Mouse (Mus musculus) midbrain, postnatal 0 days (tissue): ENCODE data around the gene Szrd1. TPM values are rescaled to one million over a fixed set of nuclear protein-coding genes. Genes with fewer than 3 reads are reported as not detected.

Experiments
- ATAC-seq: fragments of 200-750 bp; cut with Nextera tagmentation; 2 replicates; pipeline ENCODE4 v1.8.0; 2017; ENCODE audit warnings: moderate number of reproducible peaks, mild to moderate bottlenecking, moderate TSS enrichment, moderate library complexity; ENCODE audit not compliant: low FRiP score
- DNase-seq: peaks from one replicate; pipeline ENCODE4 v3.0.0-alpha.2; 2015; ENCODE audit warnings: low spot score
- H3K27ac ChIP-seq: fragments of 300-500 bp; sonication (generic); 2 replicates; pipeline ENCODE4 v1.5.1; 2014; ENCODE audit warnings: low read depth, mild to moderate bottlenecking, low read length, mixed read lengths
- H3K27me3 ChIP-seq: fragments of 300-500 bp; sonication (generic); 2 replicates; pipeline ENCODE4 v1.6.1; 2014; ENCODE audit warnings: low read length, control low read depth, mixed read lengths; ENCODE audit not compliant: insufficient read depth
- H3K36me3 ChIP-seq: fragments of 300-500 bp; sonication (generic); 2 replicates; pipeline ENCODE4 v1.6.1; 2014; ENCODE audit warnings: low read length, control low read depth, mixed read lengths; ENCODE audit not compliant: insufficient read depth
- H3K4me1 ChIP-seq: fragments of 300-500 bp; sonication (generic); 2 replicates; pipeline ENCODE4 v1.6.1; 2014; ENCODE audit warnings: mild to moderate bottlenecking, control low read depth, antibody characterized with exemption, low read length, mixed read lengths; ENCODE audit not compliant: insufficient read depth
- H3K4me2 ChIP-seq: fragments of 300-500 bp; sonication (generic); 2 replicates; pipeline ENCODE4 v1.6.1; 2014; ENCODE audit warnings: low read depth, mild to moderate bottlenecking, low read length, mixed read lengths; ENCODE audit not compliant: poor library complexity, severe bottlenecking
- H3K4me3 ChIP-seq: fragments of 300-500 bp; sonication (generic); 2 replicates; pipeline ENCODE4 v1.5.1; 2014; ENCODE audit warnings: low read depth, mild to moderate bottlenecking, low read length, moderate library complexity
- H3K9ac ChIP-seq: fragments of 300-500 bp; sonication (generic); replicated peaks from 2 replicates; pipeline ENCODE4 v1.6.1; 2014; ENCODE audit warnings: mild to moderate bottlenecking, low read length, moderate library complexity, mixed read lengths; ENCODE audit not compliant: poor library complexity, severe bottlenecking
- H3K9me3 ChIP-seq: fragments of 300-500 bp; sonication (generic); 2 replicates; pipeline ENCODE4 v1.6.1; 2016; ENCODE audit warnings: low read length, control low read depth
- CTCF ChIP-seq: IDR thresholded peaks from 2 replicates; pipeline ENCODE4 v1.5.1; 2016; ENCODE audit warnings: antibody characterized with exemption, mild to moderate bottlenecking
- WGBS: fragments of 180-500 bp; shearing (Covaris S2); extraction: QIAGEN DNeasy Blood & Tissue Kit; methylation state at CpG from one replicate; pipeline ENCODE4 v1.1.7; 2014; 5-methylcytosine and 5-hydroxymethylcytosine counted together
- polyA plus RNA-seq: library from polyadenylated mRNA; unstranded; fragments of >200 nt; fragmentation: Nextera tagmentation; extraction: Ambion mirVana; gene quantifications from 2 replicates; pipeline ENCODE4 v1.2.1, GENCODE M21; 2015
- total RNA-seq: library from RNA; depleted of rRNA; stranded (reverse); fragments of >200 nt; gene quantifications from 2 replicates; pipeline ENCODE4 v1.2.3, GENCODE M21; 2014; rRNA removed

Gene Szrd1
- total RNA-seq, result 58.7 and 64.3 TPM in 2 replicates
- polyA plus RNA-seq, result 13.5 and 16.2 TPM in 2 replicates

DNA sequence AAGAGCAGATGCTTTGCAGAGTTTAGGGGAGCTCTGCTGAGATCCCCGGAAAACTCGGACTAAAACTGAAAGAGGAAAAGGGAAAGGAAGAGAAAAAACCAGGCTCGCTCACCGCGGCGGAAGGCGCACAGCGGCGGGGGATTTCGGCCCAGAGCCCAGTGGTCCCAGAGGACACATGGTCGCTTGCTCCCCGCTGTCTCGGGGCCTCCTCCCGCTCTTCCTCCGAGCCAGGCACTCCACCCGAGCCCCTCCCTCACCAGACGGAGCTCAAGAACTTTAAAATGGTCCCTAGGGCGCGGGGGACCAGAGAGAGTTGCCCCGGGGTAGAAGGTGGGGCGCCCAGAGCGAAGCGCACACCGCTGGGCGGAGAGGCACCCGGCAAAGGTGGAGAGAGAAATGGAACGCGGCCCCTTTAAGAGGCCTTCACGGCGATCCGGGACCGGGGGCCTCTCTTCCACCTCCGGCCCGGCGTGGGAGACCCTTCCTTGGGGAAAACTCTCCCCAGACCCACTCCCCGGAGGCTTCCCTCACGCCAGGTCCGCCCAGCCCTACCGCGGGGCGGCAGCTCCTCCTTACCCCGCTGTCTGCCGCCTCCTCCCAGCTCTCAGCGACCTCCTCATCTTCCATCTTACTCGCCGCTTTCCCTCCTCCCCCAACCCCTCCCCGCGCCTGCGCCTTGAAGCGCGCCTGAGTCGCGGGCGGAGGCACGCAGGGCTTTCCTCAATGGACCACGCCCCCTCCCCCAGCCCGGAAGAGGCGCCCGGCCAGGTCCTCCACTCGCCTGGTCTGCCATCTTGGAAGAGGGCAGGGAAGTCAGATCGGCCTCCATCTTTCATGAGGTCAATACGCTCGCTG lies at the start of gene Szrd1:
TSS of gene Szrd1 (minus strand) at position 660 of the 855 bp plus-strand sequence.
- H3K36me3 ChIP-seq, result no peaks in the 10 kb centered on the region
- H3K27ac ChIP-seq, result peak within 1 kb of the TSS; percentile 86
- peak within 1 kb of the TSS; percentile 86 for H3K4me3 ChIP-seq
- peak; percentile 96 for ATAC-seq
- H3K4me2 ChIP-seq, result peak within 1 kb of the TSS; percentile 82
- H3K27me3 ChIP-seq, result no peaks in the 10 kb centered on the region
- H3K9me3 ChIP-seq, result no peaks in the 10 kb centered on the region
- peak; percentile 1; the same call in 1 of the 2 replicates for TF ChIP-seq CTCF
- peak within 1 kb of the TSS; percentile 79 for H3K9ac ChIP-seq
- WGBS, result under 1% methylated on average over 56 of the region's 63 CpGs
- DNase-seq, result peak; percentile 99
- peaks cover 10% of the 10 kb centered on the region; the same call in 1 of the 2 replicates for H3K4me1 ChIP-seq

DNA sequence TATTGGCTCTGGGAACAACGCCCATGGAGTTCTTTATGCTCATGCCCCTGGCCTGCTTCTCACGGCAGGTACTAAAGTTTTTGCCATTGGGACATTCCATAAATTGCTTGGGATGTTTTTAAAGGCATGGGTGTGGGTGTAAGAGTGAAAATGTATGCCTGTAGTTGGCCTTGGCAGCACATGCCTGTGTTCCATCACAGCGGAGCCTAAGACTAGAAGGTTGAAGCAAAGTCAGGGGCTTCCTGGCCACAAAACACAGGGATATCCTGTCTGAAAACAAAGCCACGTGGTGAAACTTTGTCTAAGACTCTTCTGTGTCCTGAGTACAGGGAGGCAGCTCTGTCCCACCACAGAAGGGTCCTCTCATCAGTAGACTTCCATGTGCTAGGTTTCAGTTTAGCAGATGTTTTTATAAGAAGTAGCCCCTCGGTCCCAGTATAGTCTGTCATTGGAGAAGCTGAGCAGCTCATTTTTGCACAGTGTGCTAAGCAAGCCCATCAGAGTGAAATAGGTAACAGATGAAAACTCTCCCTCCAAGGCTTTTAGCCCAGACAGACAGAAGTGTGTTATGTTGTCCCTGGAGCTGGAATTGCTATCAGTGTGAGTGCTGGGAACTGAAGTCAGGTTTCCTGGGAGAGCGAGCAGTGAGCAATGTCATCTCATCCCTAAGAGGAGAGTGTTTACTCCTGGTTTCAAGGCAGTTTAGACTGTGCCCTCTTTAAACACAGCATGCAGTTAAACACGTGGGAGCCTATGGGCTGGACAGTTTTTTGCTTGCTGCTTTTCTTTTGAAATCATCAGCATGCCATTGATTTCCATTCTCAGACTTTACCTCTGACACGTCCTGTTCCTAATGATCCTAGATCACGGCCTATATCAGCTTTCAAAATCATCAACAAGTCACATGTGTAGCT lies 47.6 kb upstream of the Szrd1 start:
- no peaks in the 10 kb centered on the region for H3K27me3 ChIP-seq
- WGBS, result 76% methylated on average over 9 of the region's 9 CpGs
- no peak overlapping the region for H3K9ac ChIP-seq
- DNase-seq, result no peak
- H3K27ac ChIP-seq, result no peak overlapping the region
- no peak for TF ChIP-seq CTCF
- H3K9me3 ChIP-seq, result no peaks in the 10 kb centered on the region
- H3K36me3 ChIP-seq, result peaks cover 12% of the 10 kb centered on the region
- no peak for ATAC-seq
- no peak overlapping the region for H3K4me2 ChIP-seq
- no peaks in the 10 kb centered on the region for H3K4me1 ChIP-seq
- H3K4me3 ChIP-seq, result no peak overlapping the region

DNA sequence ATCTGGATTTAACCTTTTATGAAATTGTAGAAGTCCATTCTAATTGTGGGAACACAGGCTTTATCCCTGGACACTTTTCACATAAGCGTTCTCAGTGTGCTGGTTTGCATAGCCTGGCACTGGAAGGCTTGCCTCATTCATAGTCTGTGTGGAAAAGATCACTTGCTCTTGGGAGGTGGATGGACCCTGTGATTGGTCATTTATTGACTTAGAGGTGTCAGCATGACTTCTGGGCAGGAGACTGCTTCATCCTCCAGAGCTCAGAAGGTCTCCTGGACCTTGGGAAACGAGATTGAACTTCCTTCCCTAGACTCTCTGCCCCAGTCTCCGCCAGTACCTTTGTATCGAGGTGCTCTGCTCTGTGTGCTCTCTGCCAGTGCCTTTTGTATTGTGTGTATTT lies 44.9 kb upstream of the Szrd1 start:
- no peak for TF ChIP-seq CTCF
- H3K27me3 ChIP-seq, result no peaks in the 10 kb centered on the region
- no peak overlapping the region for H3K27ac ChIP-seq
- no peak overlapping the region for H3K9ac ChIP-seq
- H3K9me3 ChIP-seq, result no peaks in the 10 kb centered on the region
- no peak for ATAC-seq
- H3K4me3 ChIP-seq, result no peak overlapping the region
- H3K36me3 ChIP-seq, result peaks cover 25% of the 10 kb centered on the region
- no peak for DNase-seq
- H3K4me2 ChIP-seq, result no peak overlapping the region
- no peaks in the 10 kb centered on the region for H3K4me1 ChIP-seq
- 89% methylated on average over 4 of the region's 4 CpGs for WGBS

DNA sequence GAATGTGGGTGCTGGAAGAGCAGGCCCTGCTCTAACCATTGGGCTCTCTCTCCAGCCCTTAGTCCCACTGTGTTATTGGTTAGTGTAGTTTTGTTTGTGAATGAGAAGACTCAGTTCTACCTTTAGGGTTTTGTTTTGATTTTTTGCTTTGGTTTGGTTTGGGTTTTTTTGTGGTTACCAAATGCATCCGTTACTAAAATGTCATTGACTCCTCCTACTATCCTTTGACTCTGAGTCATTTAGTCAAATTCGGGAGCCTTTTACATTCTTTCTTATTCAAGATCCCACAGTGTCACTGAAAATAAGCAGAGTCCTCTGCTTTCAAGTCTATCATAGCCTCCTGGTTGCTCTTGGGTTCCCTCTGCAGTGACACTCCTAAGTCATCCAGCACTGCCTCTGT lies 44.4 kb upstream of the Szrd1 start:
- Histone ChIP-seq H3K4me3 (no peak overlapping the region), H3K36me3 (peaks cover 25% of the 10 kb centered on the region), H3K9ac (no peak overlapping the region), H3K27ac (no peak overlapping the region), H3K4me1 (no peaks in the 10 kb centered on the region), H3K27me3 (no peaks in the 10 kb centered on the region), H3K4me2 (no peak overlapping the region), H3K9me3 (no peaks in the 10 kb centered on the region)
- ATAC-seq (no peak), DNase-seq (no peak)
- no peak for TF ChIP-seq CTCF
- WGBS, result 95% methylated on average over 2 of the region's 2 CpGs

DNA sequence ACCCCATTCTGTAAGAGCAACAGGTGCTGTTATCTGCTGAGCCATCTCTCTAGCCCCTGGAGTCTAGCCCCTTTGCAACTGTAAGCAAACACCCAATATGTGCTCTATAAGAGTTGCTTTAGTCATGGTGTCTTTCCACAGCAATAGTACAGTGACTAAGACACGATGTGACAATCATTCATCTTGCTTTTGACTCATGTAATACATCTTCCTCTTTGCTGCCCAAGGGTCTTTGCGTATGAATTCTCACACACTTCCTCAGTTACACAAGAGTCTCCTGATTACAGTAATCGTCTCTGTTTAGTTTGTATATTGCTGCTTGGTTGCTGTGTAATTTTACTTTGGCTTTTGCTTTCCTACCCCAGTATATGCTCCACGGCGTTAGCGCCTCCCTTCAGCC lies 42.4 kb upstream of the Szrd1 start:
- Histone ChIP-seq H3K4me1 (no peaks in the 10 kb centered on the region), H3K27me3 (no peaks in the 10 kb centered on the region), H3K4me3 (no peak overlapping the region), H3K36me3 (peaks cover 25% of the 10 kb centered on the region), H3K9me3 (no peaks in the 10 kb centered on the region), H3K27ac (no peak overlapping the region), H3K9ac (no peak overlapping the region), H3K4me2 (no peak overlapping the region)
- no peak for DNase-seq
- ATAC-seq, result no peak
- TF ChIP-seq CTCF, result no peak
- WGBS, result 97% methylated on average over 6 of the region's 6 CpGs
